Mouse (Mus musculus): Measurements from ENCODE around the gene Cd24a.

Gene Cd24a

DNA sequence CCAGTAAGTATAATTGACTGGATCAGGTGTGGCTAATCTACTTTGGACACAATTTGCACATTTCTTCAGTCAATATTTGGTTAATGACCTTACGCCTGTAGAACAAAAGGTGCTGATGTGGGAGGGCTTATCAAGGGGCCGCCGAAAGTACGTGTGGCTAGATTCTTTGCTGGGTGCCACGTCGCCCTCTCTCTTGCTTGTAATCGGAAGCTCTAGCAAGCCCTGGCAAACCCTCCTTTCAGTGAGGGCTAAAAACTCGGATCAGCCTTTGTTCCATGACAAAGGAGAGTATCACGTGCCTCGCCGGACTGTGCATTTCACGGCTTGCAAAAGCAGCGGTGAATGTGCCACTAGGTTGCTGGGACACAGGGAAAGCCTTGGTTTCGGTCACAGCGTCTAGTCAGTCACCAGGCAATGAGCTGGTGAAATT is 2.6 kb downstream of the Cd24a start:
- no peak for DNase-seq (ENCODE audit: extremely low read depth, low read depth, low spot score)

DNA sequence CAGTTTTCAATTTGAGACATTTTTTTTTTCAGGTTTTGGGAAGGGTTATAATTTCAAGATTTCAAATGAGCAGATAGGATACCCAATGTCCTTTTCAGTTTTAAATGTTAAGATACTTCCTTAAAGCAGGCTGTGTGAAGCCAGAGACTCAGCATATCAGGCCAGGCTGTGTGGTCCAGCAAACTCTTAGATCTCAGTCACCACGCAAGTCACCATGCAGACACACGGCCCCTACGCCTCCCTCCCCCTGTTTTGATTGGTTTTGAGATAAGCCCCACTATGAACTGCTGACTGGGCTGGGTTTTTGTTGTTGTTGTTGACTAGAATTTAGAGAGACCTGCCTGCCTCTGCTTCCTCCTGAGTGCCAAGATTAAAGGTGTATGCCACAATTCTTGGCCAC is 3.2 kb downstream of the Cd24a start:
- no peak for DNase-seq (ENCODE audit: extremely low read depth, low read depth, low spot score)

DNA sequence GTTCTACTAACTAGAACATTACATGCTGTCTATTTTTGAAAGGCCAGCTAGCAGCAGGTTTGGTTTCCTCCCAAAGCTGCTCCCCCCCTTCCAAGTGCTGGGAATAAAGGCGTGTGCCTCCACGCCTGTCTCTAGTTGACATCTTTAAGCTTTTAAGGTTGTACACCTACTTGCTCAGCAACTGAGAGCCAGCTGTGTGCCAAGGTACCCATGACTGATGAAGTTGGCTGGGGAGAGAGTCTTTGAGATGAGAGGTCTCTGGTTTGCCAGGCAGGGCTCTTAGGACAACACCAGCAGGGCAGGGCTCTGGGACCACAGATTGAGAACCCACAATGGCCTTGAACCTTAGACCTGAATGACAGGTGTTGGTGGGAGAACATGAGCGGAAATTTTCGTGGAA is 6.5 kb downstream of the Cd24a start:
- DNase-seq (ENCODE audit: extremely low read depth, low read depth, low spot score): no peak

DNA sequence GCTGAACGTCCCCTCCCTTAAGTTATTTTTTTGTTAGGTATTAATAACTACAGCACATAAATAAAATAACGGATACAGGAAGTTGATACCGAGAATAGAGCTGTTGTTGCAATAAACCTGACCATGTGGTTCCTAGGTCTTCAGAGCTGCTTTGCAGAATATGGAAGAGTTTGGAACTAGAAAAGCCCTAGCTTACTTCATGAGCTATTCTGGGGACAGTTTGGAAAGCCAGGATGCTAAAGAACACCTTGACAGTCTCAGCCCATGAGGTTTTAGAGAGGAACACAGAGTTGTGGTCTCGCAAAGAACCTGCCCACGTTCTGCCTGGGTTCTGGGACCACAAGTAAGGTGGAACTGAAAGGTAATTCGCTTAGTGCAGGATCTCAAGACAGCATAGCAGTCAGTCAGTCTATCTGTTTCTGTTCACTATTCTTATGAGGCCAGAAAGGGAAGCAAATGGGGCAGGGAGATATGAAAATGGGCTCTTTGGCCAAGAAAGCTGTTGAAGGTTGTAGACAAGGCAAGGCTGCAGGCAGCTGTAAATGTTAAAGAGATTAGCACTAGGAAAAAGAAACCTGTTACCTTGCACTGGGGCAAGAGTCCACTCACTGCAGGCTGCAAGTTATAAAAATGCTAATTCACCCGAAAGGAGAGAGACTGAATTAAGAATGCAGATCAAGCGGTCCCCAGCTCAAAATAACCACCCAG is 10.5 kb downstream of the Cd24a start:
- no peak for DNase-seq (ENCODE audit: extremely low read depth, low read depth, low spot score)

DNA sequence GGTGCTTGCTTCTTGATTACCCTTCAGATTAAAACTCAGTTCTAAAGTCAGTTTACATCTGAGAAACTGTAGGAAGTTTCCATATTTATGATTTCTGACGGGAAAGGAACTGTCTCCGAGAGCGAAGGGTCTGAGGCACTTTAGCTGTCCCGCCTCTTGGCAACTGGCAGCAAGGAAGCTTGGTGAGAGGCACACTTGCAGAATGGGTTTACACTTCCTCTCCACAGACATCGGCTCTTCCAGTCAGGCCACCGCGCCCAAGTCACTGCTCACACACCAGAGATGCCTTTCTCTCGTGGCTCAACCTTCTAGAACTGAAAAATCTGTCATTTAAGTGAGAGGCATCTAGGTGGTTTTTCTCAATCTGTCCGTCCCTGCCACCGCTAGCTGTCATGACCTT is 13.4 kb downstream of the Cd24a start:
- no peak for DNase-seq (ENCODE audit: extremely low read depth, low read depth, low spot score)

DNA sequence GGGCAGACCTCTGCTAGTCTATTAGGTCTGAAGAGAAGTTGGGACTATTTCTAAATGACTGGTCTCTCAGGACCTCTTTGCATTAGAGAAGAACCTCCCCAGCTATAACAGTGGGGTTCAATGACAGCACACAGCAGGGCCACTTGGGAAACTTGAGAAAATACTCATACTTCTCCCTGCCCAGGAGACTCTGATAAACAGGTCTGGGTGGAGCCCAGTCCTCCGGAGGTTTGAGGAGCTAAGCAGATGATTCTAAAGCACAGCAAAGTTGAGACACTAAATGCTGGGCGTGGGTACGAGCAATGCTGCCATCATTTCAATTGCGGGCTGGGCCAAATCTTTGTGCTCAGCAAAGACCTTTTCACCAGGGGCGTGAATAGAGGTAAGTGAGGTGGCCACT is 15.1 kb downstream of the Cd24a start:
- DNase-seq (ENCODE audit: extremely low read depth, low read depth, low spot score): no peak

DNA sequence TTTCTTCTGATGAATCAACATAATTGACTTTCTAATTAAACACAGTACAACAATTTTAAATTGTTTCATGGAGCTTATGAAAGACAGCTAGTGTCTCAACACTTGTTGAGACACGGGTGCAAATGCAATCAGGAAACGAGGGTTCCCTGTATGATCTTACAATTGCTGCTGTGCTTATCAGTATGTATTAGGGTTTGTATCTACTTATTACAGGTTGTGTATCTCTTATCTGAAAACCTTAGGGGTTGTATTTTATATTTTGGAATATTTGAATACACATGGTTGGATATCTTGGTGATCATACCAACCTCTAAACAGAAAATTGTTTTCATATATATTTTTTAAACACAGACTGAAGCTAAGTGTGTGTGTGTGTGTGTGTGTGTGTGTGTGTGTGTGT is 16.1 kb downstream of the Cd24a start:
- no peak for DNase-seq (ENCODE audit: extremely low read depth, low read depth, low spot score)

DNA sequence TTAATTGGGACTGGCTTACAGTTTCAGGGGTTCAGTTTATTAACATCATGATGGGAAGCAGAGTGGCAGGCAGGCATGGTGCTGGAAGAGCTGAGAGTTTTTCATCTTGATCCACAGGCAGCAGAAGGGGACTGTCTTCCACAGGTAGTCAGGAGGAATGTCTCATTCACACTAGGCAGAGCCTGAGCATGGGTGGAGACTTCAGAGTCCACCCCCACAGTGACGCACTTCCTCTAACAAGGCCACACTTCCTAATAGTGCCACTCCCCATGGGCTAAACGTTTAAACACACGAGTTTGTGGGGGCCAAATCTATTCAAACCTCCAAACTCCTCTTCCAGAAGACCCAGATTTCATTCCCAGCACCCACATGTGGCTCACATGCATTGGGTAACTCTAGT is 16.8 kb downstream of the Cd24a start:
- no peak for DNase-seq (ENCODE audit: extremely low read depth, low read depth, low spot score)

DNA sequence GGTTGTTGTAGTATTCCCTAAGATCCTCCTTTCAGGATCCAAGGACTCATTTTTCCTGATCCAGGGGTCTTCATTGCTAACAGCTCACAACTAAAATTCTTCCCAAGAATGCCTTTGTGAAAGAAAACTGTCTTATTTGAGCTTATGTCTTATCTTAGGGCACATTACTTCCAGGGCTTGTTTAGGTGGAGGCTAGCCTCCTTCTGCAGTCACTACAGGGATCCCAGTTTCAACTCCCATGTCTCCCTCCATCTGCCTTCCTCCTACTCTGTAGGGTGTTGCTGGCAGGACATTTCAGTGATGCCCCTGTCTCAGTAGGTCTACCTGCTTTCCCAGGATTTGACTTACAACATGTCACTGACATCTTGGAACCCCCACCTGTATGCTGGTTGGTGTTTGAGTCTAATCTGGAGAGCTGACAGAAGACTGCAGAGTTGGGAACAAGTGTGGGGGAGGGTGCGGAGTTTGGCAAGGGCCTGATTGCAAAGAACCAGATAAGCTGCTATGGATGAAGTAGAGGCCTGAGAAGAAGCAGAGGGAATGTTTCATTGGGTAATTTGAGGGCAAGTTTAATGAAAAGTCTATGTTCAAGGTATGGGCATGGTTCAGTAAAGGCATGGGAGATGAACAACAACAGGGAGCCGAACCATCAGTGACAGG is 20.1 kb downstream of the Cd24a start:
- no peak for DNase-seq (ENCODE audit: extremely low read depth, low read depth, low spot score)

DNA sequence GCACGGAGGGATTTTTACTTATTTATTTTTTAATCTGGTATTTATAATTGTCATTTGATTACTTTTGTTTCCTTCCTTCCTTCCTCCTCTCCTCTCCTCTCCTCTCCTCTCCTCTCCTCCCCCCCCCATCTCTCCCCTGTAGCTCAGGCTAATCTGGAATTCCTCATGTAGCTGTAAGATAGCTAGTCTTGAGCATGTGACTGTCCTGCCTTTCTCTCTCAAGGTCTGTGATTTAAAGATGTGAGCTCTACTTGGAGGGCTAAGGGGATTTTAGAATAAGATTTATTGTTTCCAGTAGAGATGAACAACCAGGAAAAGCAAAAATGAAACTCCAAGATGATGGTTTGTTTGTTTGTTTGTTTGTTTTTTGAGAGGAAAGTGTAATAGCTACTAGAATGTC is 23.0 kb downstream of the Cd24a start:
- DNase-seq (ENCODE audit: extremely low read depth, low read depth, low spot score): no peak

DNA sequence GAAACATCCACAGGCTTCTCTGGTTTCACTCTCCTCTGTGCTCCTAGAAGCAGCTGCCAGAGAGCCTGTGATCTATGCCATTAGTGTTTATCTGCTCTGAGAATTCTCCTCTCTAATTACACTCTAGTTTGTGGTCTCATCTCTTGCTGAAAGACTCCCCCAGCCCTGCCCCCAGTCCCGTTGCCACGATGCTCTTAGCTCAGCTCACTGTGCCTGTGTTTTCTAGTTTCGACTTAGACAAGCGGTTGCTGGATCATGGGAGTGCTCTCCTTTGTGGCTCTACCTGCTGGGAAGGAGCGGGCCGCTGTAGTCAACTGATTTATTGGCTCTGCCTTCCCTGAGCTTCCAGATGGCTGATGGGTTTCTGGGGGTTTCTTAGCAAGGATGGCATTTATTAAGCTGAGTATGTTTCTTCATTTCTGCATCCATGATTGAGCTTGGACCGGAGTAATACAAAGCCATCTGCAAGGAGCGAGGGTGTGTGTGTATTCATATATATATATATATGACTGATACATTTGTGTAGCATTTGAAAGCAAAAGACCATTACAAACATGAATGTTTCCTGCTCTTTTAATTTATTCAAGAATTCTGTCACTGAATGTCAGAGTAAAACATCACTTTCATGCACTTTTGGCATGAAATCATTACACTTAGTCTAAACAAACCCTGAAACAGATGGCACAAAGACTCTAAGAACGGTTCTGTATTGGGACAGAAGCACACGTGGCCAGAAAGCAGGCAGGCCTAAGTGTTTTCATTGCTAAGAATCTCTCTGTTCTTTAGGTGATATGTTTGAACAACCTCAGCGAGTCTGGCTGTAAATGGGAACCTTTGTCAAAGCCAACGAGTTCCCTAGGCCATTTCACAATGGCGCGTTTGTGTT is 23.7 kb downstream of the Cd24a start:
- DNase-seq (ENCODE audit: extremely low read depth, low read depth, low spot score): no peak

DNA sequence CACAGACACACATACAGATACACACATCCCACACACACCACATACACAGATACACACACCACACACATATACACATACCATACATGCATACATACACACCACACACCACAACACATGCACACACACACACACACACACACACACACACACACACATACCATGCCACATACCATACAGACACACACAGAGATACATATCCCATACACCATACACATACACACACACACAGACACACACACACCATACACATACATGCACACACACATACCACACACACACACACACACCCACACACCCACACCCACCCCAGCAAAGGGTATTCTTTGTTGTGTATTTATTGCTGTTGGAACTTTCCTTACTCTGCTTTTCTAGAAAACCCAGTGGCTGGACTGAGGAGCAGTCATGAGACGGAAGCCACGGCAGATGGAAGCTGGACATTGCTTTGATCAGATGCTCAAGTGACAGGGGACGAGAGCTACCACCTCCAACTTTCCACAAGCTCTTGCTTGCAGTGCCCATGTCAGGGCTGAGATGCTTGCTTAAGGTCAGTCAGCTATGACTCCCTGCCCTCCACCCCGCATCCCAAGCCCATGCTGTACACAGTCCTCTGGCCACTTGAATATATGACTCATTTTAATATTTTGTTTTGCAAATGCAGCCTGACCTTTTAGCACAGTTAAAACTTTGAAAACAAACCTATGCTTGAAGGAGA is 26.0 kb downstream of the Cd24a start:
- DNase-seq (ENCODE audit: extremely low read depth, low read depth, low spot score): no peak

DNA sequence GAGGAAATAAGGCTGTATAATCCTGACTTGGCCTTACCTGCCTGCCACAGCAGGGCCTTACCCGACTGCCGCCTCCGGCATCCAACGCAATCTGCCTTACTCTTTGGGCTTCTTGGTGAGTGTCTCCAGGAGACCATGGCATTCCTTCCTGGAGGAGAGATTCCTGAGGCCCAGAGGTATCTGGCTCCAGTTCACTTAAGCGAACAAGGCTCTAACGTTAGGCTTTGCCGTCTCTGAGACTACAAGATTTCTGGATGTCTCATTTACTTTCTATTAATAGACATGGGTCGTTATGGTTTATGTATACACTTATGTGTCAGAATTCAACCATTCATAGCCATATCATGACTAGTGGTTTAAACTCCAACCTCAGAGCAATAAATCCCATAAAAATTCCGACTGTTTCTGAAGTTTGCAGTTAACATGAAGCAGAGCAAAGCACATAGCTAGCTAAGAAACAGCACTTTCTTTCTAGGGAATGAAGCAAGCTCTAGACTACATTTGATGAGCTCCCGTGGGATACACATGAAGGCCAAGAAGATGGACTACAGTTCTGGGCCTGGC is 26.7 kb downstream of the Cd24a start:
- no peak for DNase-seq (ENCODE audit: extremely low read depth, low read depth, low spot score)

DNA sequence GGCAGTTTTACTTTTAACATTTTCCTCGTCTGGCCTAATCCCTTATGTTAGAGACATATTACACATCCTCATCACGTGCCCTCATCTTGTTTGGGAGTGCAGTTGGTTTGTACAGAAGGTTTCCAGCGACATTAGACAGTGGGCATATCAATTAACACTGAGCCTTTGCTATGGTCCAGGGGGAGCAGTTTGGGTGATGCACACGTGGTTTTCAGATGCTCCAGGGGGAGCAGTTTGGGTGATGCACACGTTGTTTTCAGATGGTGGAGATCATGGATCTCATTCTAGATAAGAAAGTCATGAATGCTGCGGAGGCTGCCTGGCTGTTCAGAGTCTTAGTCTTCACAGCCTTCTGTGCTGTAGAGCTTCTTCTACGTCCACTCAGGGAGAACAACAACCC is 27.8 kb downstream of the Cd24a start:
- DNase-seq (ENCODE audit: extremely low read depth, low read depth, low spot score): no peak

DNA sequence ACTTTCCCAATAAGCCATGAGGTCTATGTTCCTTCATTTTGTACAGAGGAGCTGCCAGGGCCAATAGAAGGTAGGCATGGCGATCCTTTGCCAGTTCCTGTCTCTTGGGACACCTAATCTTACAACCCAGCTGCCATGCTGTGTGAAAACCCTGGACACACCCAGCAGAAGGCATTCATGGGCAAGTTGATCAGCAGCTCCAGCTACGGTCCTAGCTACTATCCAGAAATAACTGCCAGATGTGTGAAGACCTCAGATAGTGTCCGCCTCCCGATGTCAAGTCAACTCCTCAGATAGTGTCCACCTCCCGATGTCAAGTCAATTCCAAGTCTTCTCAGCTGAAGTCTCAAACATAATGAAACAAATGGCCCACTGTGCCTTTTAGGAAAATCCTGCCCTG is 31.4 kb downstream of the Cd24a start:
- no peak for DNase-seq (ENCODE audit: extremely low read depth, low read depth, low spot score)

DNA sequence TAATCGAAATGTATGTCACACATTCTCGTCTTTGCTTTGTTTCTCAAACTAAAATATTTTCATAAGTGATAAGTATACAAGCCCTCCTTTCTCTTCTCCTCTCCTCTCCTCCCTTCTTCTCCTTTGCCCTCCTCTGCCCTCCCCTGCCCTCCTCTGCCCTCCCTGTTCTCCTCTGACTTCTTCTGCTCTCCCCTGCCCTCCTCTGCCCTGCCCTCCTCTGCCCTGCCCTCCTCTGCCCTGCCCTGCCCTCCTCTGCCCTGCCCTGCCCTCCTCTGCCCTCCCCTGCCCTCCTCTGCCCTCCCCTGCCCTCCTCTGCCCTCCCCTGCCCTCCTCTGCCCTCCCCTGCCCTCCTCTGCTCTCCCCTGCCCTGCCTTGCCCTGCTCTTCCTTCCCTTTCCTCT is 31.9 kb downstream of the Cd24a start:
- DNase-seq (ENCODE audit: extremely low read depth, low read depth, low spot score): no peak

DNA sequence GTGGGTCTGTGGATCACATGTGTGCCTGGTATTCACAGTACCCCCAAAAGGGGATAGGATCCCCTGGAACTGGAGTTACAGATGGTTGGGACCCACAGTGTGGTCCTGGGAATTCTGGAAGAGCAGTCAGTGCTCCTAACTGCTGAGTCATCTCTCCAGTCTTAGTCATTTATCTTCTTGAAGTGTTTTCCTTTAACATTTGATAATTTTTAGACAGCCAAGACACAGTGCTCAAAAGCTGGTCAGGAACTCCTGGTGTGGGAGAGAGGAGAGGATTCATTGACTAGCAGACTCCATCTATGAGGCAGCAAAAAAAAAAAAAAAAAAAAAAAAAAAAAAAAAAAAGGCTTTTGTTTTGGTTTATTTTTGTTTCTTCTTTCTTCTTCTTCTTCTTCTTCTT is 33.0 kb downstream of the Cd24a start:
- DNase-seq (ENCODE audit: extremely low read depth, low read depth, low spot score): no peak

DNA sequence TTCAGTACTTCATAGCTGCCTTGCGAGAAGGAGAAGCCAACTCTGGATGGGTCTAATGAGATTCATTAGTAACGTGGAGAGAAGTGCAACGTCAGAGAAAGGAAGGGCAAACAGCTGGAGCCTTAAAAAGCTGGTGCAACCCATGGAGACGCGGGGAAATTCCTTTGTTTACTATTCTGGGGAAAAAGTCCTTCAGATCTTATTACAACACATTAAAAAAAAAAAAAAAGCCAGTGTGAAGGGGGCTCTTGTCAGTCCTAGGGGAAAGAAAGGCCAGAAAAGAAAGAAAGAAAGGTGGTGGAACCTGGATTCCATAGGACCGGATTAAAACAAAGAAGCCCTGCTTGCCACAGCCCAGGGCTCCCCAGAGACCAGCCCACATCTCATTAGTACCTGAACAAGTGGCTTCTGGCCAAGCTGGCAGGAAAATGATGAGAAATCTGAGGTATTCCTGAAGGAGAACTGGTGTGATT is 41.0 kb downstream of the Cd24a start:
- no peak for DNase-seq (ENCODE audit: extremely low read depth, low read depth, low spot score)

DNA sequence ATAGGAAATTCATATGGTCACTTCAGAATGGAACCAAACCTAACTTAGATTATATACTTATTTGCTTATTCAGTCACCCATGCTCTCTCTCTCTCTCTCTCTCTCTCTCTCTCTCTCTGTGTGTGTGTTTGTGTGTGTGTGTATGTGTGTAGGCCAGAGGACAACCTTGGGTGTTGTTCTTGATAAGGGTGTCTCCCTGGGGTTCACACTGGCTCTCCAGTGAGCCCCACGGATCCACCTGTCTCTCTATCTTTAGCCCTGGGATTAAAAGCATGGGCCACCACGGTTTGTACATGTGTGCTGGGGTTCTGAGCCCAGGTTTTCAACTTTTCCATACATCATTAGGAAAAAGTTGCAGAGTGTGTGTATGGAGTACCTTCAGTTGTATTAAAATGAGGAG is 41.9 kb downstream of the Cd24a start:
- no peak for DNase-seq (ENCODE audit: extremely low read depth, low read depth, low spot score)

DNA sequence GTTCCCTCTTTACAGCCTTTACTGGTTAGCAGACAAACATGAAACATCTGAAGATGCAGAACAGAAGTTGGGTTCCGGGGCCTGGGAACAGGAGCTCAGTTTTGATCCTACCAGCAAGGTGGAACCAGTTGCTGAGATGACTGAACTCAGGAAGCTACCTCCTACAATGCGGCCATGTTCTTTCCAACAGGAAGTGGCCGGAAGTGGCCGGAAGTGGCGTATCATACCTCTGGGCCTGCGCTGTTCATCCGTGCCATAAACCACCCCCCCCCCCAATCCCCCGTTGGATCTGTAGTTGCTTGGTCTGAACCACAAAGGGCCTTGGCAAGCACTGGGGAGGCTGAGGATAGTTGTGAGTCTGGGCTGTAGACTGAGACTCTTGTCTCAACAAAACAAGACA is 45.4 kb downstream of the Cd24a start:
- no peak for DNase-seq (ENCODE audit: extremely low read depth, low read depth, low spot score)

DNA sequence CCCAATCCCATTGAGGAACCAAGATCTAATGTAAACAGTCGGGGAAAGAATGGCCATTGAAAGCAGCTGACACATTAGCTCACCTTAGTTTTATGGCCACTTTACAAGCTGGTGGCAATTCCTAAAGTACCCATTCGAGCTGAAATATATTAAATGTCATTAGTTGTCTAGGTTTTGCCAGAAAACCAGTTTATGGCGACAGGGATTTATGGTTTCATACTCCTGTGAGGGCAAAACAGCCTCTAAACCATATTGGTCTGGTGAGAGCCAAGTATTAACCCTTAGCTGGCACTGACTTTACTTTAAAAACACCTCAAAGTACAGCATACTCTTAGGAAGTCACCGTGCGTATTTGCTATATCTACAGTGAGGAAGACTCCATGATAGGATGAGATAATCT is 46.3 kb downstream of the Cd24a start:
- no peak for DNase-seq (ENCODE audit: extremely low read depth, low read depth, low spot score)
